21 mouse cellular contexts compared by ENCODE assay signal in the genomic region with DNA sequence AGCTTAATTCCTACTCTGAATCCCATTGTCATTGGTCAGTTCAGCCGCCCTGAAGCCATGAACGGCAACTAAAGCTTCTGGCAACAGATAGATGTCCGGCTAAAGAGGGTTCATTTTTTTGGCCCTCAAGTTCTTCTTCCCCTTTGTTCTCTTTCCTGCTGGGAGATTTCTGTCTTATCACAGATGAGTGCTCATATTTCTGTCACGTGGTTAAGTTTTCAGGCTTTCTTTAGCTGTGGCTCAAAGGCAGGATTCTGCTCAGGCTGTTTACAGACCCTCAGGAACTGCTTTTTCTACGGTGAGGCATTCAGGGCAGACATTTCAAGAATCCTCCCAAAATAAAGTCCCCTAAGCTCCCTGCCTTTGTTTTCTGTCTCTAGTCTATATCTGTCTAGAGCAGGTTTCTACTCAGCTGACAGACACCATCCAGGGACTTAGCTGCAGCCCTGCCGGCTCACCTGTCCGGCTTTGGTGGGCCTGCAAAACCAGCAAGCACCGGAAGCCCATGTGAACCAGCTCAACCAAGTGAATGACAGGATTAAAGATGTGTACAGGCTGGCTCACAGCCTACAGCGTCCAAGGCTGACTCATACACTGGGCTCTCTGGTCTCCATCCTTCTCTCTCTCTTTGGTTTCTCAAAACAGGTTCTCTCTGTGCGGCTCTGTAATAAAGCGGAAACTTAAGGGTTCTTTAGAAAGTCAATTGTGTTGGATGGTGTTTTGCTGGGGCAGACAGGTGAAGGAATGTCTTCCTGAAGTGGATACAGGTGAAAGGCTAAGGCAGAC. TPM values are rescaled to one million over a fixed set of nuclear protein-coding genes. Genes with fewer than 3 reads are reported as not detected.
DNase-seq lines count a peak whose midpoint lies in the region; ATAC-seq lines count a peak whose summit lies in the region.
"Had no signal": no experiment of that assay in that cellular context is flagged by ENCODE, and none has a peak within 500 bp of the region (broad histone marks: within the 10 kb centered on the region; RNA-seq: fewer than 3 reads in every experiment).

No protein-coding gene starts in this region.

- H3K9ac ChIP-seq in embryonic facial prominence, embryonic 14.5 days (ENCODE audit: low read depth, low read length): no peak overlapping the region
- no peak overlapping the region for H3K9ac ChIP-seq in limb, embryonic 12.5 days (replicated peaks)
- H3K9ac ChIP-seq in midbrain, embryonic 13.5 days (replicated peaks): no peak overlapping the region
- H3K9ac ChIP-seq: embryonic facial prominence, embryonic 12.5 days; hindbrain, embryonic 12.5 days; limb, embryonic 15.5 days; neural tube, embryonic 13.5 days had no signal

- H3K27ac ChIP-seq in embryonic facial prominence, embryonic 14.5 days (replicated peaks; ENCODE audit: low read depth, low read length): no peak overlapping the region
- no peak overlapping the region for H3K27ac ChIP-seq in embryonic facial prominence, embryonic 10.5 days (replicated peaks)
- 0 out of 2 replicates have a peak overlapping the region, but pooled peaks have one; percentile 41 for H3K27ac ChIP-seq in limb, embryonic 12.5 days
- H3K27ac ChIP-seq in limb, embryonic 10.5 days: no peak overlapping the region
- H3K27ac ChIP-seq in midbrain, embryonic 13.5 days: no peak overlapping the region
- H3K27ac ChIP-seq: embryonic facial prominence, embryonic 12.5 days; gastrocnemius, adult 2 months; hindbrain, embryonic 12.5 days; limb, embryonic 15.5 days; neural tube, embryonic 13.5 days had no signal

- no peaks in the 10 kb centered on the region for H3K4me1 ChIP-seq in embryonic facial prominence, embryonic 14.5 days (ENCODE audit: control insufficient read depth, insufficient read depth, low read length)
- H3K4me1 ChIP-seq in embryonic facial prominence, embryonic 10.5 days: peaks cover 5% of the 10 kb centered on the region; the same call in 1 of the 2 replicates
- 0 out of 2 replicates have a peak, but pooled peaks cover 3% of the 10 kb centered on the region for H3K4me1 ChIP-seq in limb, embryonic 12.5 days (replicated peaks)
- H3K4me1 ChIP-seq in limb, embryonic 10.5 days: peaks cover 4% of the 10 kb centered on the region; the same call in 1 of the 2 replicates
- H3K4me1 ChIP-seq in midbrain, embryonic 13.5 days (replicated peaks): no peaks in the 10 kb centered on the region
- H3K4me1 ChIP-seq: embryonic facial prominence, embryonic 12.5 days; hindbrain, embryonic 12.5 days; limb, embryonic 15.5 days; neural tube, embryonic 13.5 days had no signal

- H3K4me3 ChIP-seq in embryonic facial prominence, embryonic 14.5 days (ENCODE audit: low read depth, low read length): no peak overlapping the region
- H3K4me3 ChIP-seq in embryonic facial prominence, embryonic 10.5 days: no peak overlapping the region
- no peak overlapping the region for H3K4me3 ChIP-seq in limb, embryonic 12.5 days (replicated peaks)
- H3K4me3 ChIP-seq in limb, embryonic 10.5 days: no peak overlapping the region
- H3K4me3 ChIP-seq in midbrain, embryonic 13.5 days (replicated peaks): no peak overlapping the region
- H3K4me3 ChIP-seq: embryonic facial prominence, embryonic 12.5 days; gastrocnemius, adult 2 months; hindbrain, embryonic 12.5 days; limb, embryonic 15.5 days; neural tube, embryonic 13.5 days had no signal

- no peaks in the 10 kb centered on the region for H3K36me3 ChIP-seq in embryonic facial prominence, embryonic 14.5 days (ENCODE audit: control insufficient read depth, insufficient read depth, low read length)
- H3K36me3 ChIP-seq in embryonic facial prominence, embryonic 10.5 days (replicated peaks): no peaks in the 10 kb centered on the region
- no peaks in the 10 kb centered on the region for H3K36me3 ChIP-seq in limb, embryonic 12.5 days
- no peaks in the 10 kb centered on the region for H3K36me3 ChIP-seq in limb, embryonic 10.5 days
- no peaks in the 10 kb centered on the region for H3K36me3 ChIP-seq in midbrain, embryonic 13.5 days
- H3K36me3 ChIP-seq: embryonic facial prominence, embryonic 12.5 days; hindbrain, embryonic 12.5 days; limb, embryonic 15.5 days; neural tube, embryonic 13.5 days had no signal

- WGBS in embryonic facial prominence, embryonic 14.5 days: 69% methylated on average over 11 of the region's 11 CpGs
- 81% methylated on average over 11 of the region's 11 CpGs for WGBS in embryonic facial prominence, embryonic 10.5 days
- WGBS in limb, embryonic 12.5 days: 89% methylated on average over 11 of the region's 11 CpGs
- 90% methylated on average over 11 of the region's 11 CpGs for WGBS in limb, embryonic 10.5 days
- 82% methylated on average over 11 of the region's 11 CpGs for WGBS in midbrain, embryonic 13.5 days

- peak; percentile 13 for DNase-seq in embryonic facial prominence, embryonic 14.5 days (ENCODE audit: low spot score)
- no peak for DNase-seq in embryonic facial prominence, embryonic 10.5 days (ENCODE audit: low spot score)
- no peak for DNase-seq in limb, embryonic 10.5 days (ENCODE audit: low spot score)
- peak; percentile 22 for DNase-seq in 3134 (ENCODE audit: extremely low read depth, insufficient read length, low spot score)
- peak; percentile 63 for DNase-seq in Muller cell, postnatal 12 days (ENCODE audit: inconsistent ontology term)
- no peak for DNase-seq in thymus, postnatal 25 days
- DNase-seq: adrenal gland, postnatal 10 days; cerebellum, adult 11-12 months; cerebellum, postnatal 36 days; gastrocnemius, adult 2 months; kidney, adult 9 months; kidney, postnatal 36 days; lung, adult 18-20 months; right cerebral cortex, postnatal 25 days had no signal

- no peak overlapping the region for H3K4me2 ChIP-seq in embryonic facial prominence, embryonic 14.5 days (ENCODE audit: low read depth, low read length)
- H3K4me2 ChIP-seq in limb, embryonic 12.5 days: no peak overlapping the region
- no peak overlapping the region for H3K4me2 ChIP-seq in midbrain, embryonic 13.5 days (replicated peaks)
- H3K4me2 ChIP-seq: embryonic facial prominence, embryonic 12.5 days; hindbrain, embryonic 12.5 days; limb, embryonic 15.5 days; neural tube, embryonic 13.5 days had no signal

- H3K27me3 ChIP-seq in embryonic facial prominence, embryonic 14.5 days (replicated peaks; ENCODE audit: control insufficient read depth, insufficient read depth, low read length): no peaks in the 10 kb centered on the region
- H3K27me3 ChIP-seq in embryonic facial prominence, embryonic 10.5 days (replicated peaks; ENCODE audit: low read depth, poor library complexity, severe bottlenecking): peaks cover 3% of the 10 kb centered on the region
- peaks cover 7% of the 10 kb centered on the region for H3K27me3 ChIP-seq in limb, embryonic 12.5 days
- peaks cover 6% of the 10 kb centered on the region for H3K27me3 ChIP-seq in limb, embryonic 10.5 days (ENCODE audit: low read depth, poor library complexity, severe bottlenecking)
- 0 out of 2 replicates have a peak, but pooled peaks cover 5% of the 10 kb centered on the region for H3K27me3 ChIP-seq in midbrain, embryonic 13.5 days

- no peaks in the 10 kb centered on the region for H3K9me3 ChIP-seq in embryonic facial prominence, embryonic 14.5 days (ENCODE audit: control insufficient read depth, low read length)
- H3K9me3 ChIP-seq in embryonic facial prominence, embryonic 10.5 days: no peaks in the 10 kb centered on the region
- no peaks in the 10 kb centered on the region for H3K9me3 ChIP-seq in limb, embryonic 12.5 days
- no peaks in the 10 kb centered on the region for H3K9me3 ChIP-seq in limb, embryonic 10.5 days (replicated peaks)
- H3K9me3 ChIP-seq in midbrain, embryonic 13.5 days: no peaks in the 10 kb centered on the region
- H3K9me3 ChIP-seq: embryonic facial prominence, embryonic 12.5 days; hindbrain, embryonic 12.5 days; limb, embryonic 15.5 days; neural tube, embryonic 13.5 days had no signal

- ATAC-seq in embryonic facial prominence, embryonic 14.5 days (ENCODE audit: low read depth): peak; percentile 55; the same call in 1 of the 2 replicates
- no peak for ATAC-seq in limb, embryonic 12.5 days (ENCODE audit: insufficient number of reproducible peaks, insufficient read depth, low FRiP score, low TSS enrichment, low read depth)
- no peak for ATAC-seq in midbrain, embryonic 13.5 days

RNA-seq across cellular contexts. Expression of gene Zbtb8b, which starts 7.3 kb away (rescaled TPM):
- polyA plus RNA-seq in embryonic facial prominence, embryonic 14.5 days (2014; fragmentation: Nextera tagmentation; extraction: Ambion mirVana): 1.3 TPM in 2 replicates
- 2.0 and 2.4 TPM in 2 replicates for polyA plus RNA-seq in embryonic facial prominence, embryonic 10.5 days (2016; fragmentation: Nextera tagmentation; extraction: Ambion mirVana)
- 1.2 and 1.4 TPM in 2 replicates for polyA plus RNA-seq in limb, embryonic 12.5 days (2016; fragmentation: Nextera tagmentation; extraction: Ambion mirVana)
- polyA plus RNA-seq in limb, embryonic 10.5 days (2016; fragmentation: Nextera tagmentation; extraction: Ambion mirVana): 0.59 and 1.1 TPM in 2 replicates
- polyA plus RNA-seq in midbrain, embryonic 13.5 days (2015; fragmentation: Nextera tagmentation; extraction: Ambion mirVana): 12.0 TPM in 2 replicates

RNA-seq across cellular contexts. Expression of gene Bsdc1, which starts 13.4 kb away (rescaled TPM):
- polyA plus RNA-seq in embryonic facial prominence, embryonic 14.5 days (2014; fragmentation: Nextera tagmentation; extraction: Ambion mirVana): 27.7 and 29.0 TPM in 2 replicates
- polyA plus RNA-seq in embryonic facial prominence, embryonic 10.5 days (2016; fragmentation: Nextera tagmentation; extraction: Ambion mirVana): 19.7 and 21.5 TPM in 2 replicates
- 24.6 and 24.9 TPM in 2 replicates for polyA plus RNA-seq in limb, embryonic 12.5 days (2016; fragmentation: Nextera tagmentation; extraction: Ambion mirVana)
- polyA plus RNA-seq in limb, embryonic 10.5 days (2016; fragmentation: Nextera tagmentation; extraction: Ambion mirVana): 19.9 and 20.5 TPM in 2 replicates
- 34.0 and 36.7 TPM in 2 replicates for polyA plus RNA-seq in midbrain, embryonic 13.5 days (2015; fragmentation: Nextera tagmentation; extraction: Ambion mirVana)

RNA-seq across cellular contexts. Expression of gene Tssk3, which starts 42.9 kb away (rescaled TPM):
- polyA plus RNA-seq in embryonic facial prominence, embryonic 14.5 days (2014; fragmentation: Nextera tagmentation; extraction: Ambion mirVana): not detected in 2 replicates
- not detected in 2 replicates for polyA plus RNA-seq in embryonic facial prominence, embryonic 10.5 days (2016; fragmentation: Nextera tagmentation; extraction: Ambion mirVana)
- polyA plus RNA-seq in limb, embryonic 12.5 days (2016; fragmentation: Nextera tagmentation; extraction: Ambion mirVana): not detected in 2 replicates
- 0.11 TPM in 1 of 2 replicates, not detected in the other for polyA plus RNA-seq in limb, embryonic 10.5 days (2016; fragmentation: Nextera tagmentation; extraction: Ambion mirVana)
- polyA plus RNA-seq in midbrain, embryonic 13.5 days (2015; fragmentation: Nextera tagmentation; extraction: Ambion mirVana): 0.16 and 0.26 TPM in 2 replicates
- polyA plus RNA-seq: embryonic facial prominence, embryonic 12.5 days; hindbrain, embryonic 12.5 days; intestine, embryonic 14.5 days; limb, embryonic 15.5 days; neural tube, embryonic 13.5 days had no signal

RNA-seq across cellular contexts. Expression of gene Fam229a, which starts 43.0 kb away (rescaled TPM):
- polyA plus RNA-seq in embryonic facial prominence, embryonic 14.5 days (2014; fragmentation: Nextera tagmentation; extraction: Ambion mirVana): not detected in 2 replicates
- not detected in 2 replicates for polyA plus RNA-seq in embryonic facial prominence, embryonic 10.5 days (2016; fragmentation: Nextera tagmentation; extraction: Ambion mirVana)
- polyA plus RNA-seq in limb, embryonic 12.5 days (2016; fragmentation: Nextera tagmentation; extraction: Ambion mirVana): not detected in 2 replicates
- not detected in 2 replicates for polyA plus RNA-seq in limb, embryonic 10.5 days (2016; fragmentation: Nextera tagmentation; extraction: Ambion mirVana)
- not detected in 2 replicates for polyA plus RNA-seq in midbrain, embryonic 13.5 days (2015; fragmentation: Nextera tagmentation; extraction: Ambion mirVana)
- polyA plus RNA-seq: hindbrain, embryonic 12.5 days; intestine, embryonic 14.5 days; limb, embryonic 15.5 days; neural tube, embryonic 13.5 days had no signal

Comparison
In these comparisons a context has a peak if more than half of its experiments do, and no peak if none do; other contexts are left out.
1. DNase-seq: peak in embryonic facial prominence, embryonic 14.5 days (single experiment), 3134 (single experiment) and Muller cell, postnatal 12 days (single experiment); none in embryonic facial prominence, embryonic 10.5 days (single experiment), limb, embryonic 10.5 days (single experiment) and thymus, postnatal 25 days (single experiment).